Comparison of ENCODE assay signal across 8 mouse cellular contexts in the genomic region with DNA sequence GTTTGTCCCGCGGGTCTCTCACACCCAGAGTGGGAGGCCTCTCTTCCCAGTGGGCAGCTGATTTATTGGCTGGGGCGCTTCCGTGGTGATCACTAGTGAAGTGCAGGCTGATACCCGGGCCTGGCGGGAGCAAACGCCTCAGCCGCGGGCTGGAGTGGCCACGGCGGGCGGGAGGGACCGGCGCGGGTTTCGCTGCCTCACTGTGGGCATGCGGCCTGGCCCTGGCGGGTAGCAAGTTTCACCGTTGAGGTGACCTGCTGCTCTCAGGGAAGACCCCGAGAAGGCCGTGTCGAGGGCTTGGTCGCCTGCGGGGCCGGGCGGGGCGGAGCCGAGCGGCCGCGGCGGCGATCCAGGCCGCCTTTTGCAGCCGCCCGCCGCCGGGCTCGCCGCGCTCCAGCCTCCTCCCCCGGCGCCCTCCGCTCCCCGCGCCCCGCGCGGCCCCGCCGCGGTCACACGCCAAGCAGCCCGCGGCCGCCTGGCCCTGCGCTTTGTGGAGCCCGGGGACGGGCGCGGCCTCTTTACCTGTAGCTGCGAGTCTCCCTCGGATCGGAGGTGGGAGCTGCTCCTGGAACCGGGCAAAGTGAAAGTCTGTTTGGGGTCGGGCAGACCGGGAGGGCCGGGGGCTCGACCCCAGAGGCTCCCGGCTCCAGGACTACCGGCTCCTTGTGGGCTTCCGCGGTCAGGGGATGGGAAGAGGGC.
A peak's percentile ranks its signal among the peaks of the same experiment; 100 is the strongest.
DNase-seq lines count a peak whose midpoint lies in the region; ATAC-seq and TF ChIP-seq lines count a peak whose summit lies in the region.

No protein-coding gene starts in this region.

- no peaks in the 10 kb centered on the region for H3K36me3 ChIP-seq in hindbrain, embryonic 11.5 days (ENCODE audit: control insufficient read depth, insufficient read depth, low read length)

- peak overlapping the region; percentile 90 for H3K4me2 ChIP-seq in hindbrain, embryonic 11.5 days (replicated peaks; ENCODE audit: low read depth, low read length)

- no peak for DNase-seq in Patski (ENCODE audit: low read depth, low spot score)
- DNase-seq in cerebellum, postnatal 10 days: peak; percentile 78 to 81
- peak; percentile 52 to 66 for DNase-seq in frontal cortex, postnatal 10 days (ENCODE audit: low spot score in 2 of 2)
- DNase-seq in hindbrain, embryonic 11.5 days (ENCODE audit: low spot score): peak; percentile 84
- DNase-seq in layer of hippocampus, postnatal 36 days: peak; percentile 72 to 74
- peak; percentile 70 for DNase-seq in lung, postnatal 36 days
- peak; percentile 86 for DNase-seq in retina, postnatal 1 day
- peak; percentile 61 to 69 for DNase-seq in thymus, postnatal 36 days

- TF ChIP-seq CTCF in Patski (IDR thresholded peaks at IDR 0.05): no peak

- peaks cover 2% of the 10 kb centered on the region for H3K4me1 ChIP-seq in hindbrain, embryonic 11.5 days (replicated peaks; ENCODE audit: control insufficient read depth, insufficient read depth, low read length)

- POLR2A ChIA-PET in Patski (lab: Charles Lee): interaction anchor here (1.0 to 2.1 kb wide), 7 partner anchors 9 to 54 kb away, joined by 3 to 13 read pairs (median 3); no protein-coding TSS in a partner anchor

- CTCF ChIA-PET in Patski (lab: Charles Lee): interaction anchor here (1.3 kb wide), 1 partner anchor 9 kb away, joined by 3 read pairs; no protein-coding TSS in a partner anchor

- peak; percentile 65 for ATAC-seq in Patski
- peak; percentile 94 for ATAC-seq in hindbrain, embryonic 11.5 days (ENCODE audit: low FRiP score)

- no peaks in the 10 kb centered on the region for H3K9me3 ChIP-seq in hindbrain, embryonic 11.5 days (ENCODE audit: control insufficient read depth, low read length)

- no peaks in the 10 kb centered on the region for H3K27me3 ChIP-seq in Patski
- H3K27me3 ChIP-seq in hindbrain, embryonic 11.5 days (ENCODE audit: control insufficient read depth, insufficient read depth, low read length): no peaks in the 10 kb centered on the region

- WGBS in hindbrain, embryonic 11.5 days: under 1% methylated on average over 33 of the region's 73 CpGs

- in situ Hi-C loops in Patski (cut with MboI; ENCODE audit: low pct_unique_long_range_greater_than_20kb): no loop called here

- H3K9ac ChIP-seq in hindbrain, embryonic 11.5 days (ENCODE audit: low read depth, low read length): peak overlapping the region; percentile 85

- peak overlapping the region; percentile 87 for H3K27ac ChIP-seq in hindbrain, embryonic 11.5 days (ENCODE audit: low read depth, low read length)

- H3K4me3 ChIP-seq in hindbrain, embryonic 11.5 days (ENCODE audit: low read depth, low read length): peak overlapping the region; percentile 72
